Mouse (Mus musculus): ENCODE data around the gene Cnksr3. TPM values are rescaled to one million over a fixed set of nuclear protein-coding genes. Genes with fewer than 3 reads are reported as not detected.

Gene Cnksr3
- polyA plus RNA-seq, 2 experiments, result 12.3 to 15.3 TPM

DNA sequence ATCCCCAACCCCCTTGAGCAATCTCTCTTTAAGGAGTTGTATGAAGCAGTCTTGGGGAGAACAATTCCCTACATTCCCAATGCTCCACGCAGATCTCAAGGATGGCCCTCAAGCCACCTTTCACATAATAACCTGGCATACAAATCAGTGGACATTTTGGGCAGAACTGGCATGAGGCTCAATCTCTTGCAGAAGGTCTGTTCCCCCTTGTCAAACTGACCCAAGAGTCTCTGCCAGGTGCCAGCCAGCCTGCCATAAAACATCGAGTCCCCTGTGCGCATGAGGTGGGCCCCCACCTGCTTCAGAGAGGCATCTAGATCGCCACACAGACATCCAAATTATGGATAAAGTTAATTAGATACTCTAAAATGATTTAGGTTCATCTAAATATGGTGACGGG lies 25.0 kb downstream of the Cnksr3 start:
- 85% methylated on average over 5 of the region's 5 CpGs for WGBS
- H3K4me1 ChIP-seq (ENCODE audit: control insufficient read depth, insufficient read depth, low read length), result peaks cover 36% of the 10 kb centered on the region
- no peak for TF ChIP-seq POLR2A (IDR thresholded peaks at IDR 0.05; ENCODE audit: borderline replicate concordance, extremely low read depth, insufficient read depth, insufficient read length)

DNA sequence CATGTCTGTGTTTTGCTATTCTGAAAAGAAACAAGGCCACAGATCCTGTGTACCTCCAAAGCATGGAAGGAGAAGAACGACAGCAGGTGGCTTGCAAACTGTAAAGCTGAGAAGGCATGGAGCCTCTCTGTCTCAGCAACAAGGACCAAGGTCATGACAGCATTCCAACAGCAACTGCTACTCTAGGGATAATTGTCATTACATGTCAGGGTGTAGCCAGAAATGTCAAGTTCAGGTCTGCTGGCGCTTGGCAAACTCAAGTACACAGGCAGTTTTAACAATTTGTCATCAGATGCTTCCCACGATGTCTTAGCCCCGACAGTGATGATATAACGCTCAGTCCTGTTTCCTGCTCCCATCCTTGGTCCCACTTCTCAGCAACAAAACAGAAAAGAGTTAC lies 26.0 kb downstream of the Cnksr3 start:
- 85% methylated on average over 5 of the region's 5 CpGs for WGBS
- H3K36me3 ChIP-seq (ENCODE audit: control insufficient read depth, insufficient read depth, low read length), result no peaks in the 10 kb centered on the region
- no peak for TF ChIP-seq POLR2A (IDR thresholded peaks at IDR 0.05; ENCODE audit: borderline replicate concordance, extremely low read depth, insufficient read depth, insufficient read length)

More for the DNA sequence above, 25.0 kb downstream of the Cnksr3 start:
- H3K9ac ChIP-seq (ENCODE audit: low read depth, low read length, severe bottlenecking), result no peak overlapping the region
- H3K9me3 ChIP-seq (ENCODE audit: control insufficient read depth, low read length), result no peaks in the 10 kb centered on the region
- no peak overlapping the region for H3K4me2 ChIP-seq (replicated peaks; ENCODE audit: low read depth, low read length, severe bottlenecking)
- no peak overlapping the region for H3K27ac ChIP-seq (replicated peaks; ENCODE audit: low read depth, low read length)
- H3K4me3 ChIP-seq (replicated peaks; ENCODE audit: low read length), result no peak overlapping the region
- ATAC-seq (ENCODE audit: low FRiP score, low read depth) (no peak), DNase-seq (ENCODE audit: low spot score) (no peak)
- no peaks in the 10 kb centered on the region for H3K36me3 ChIP-seq (ENCODE audit: control insufficient read depth, insufficient read depth, low read length)
- no peaks in the 10 kb centered on the region for H3K27me3 ChIP-seq (ENCODE audit: control insufficient read depth, insufficient read depth, low read length)

DNA sequence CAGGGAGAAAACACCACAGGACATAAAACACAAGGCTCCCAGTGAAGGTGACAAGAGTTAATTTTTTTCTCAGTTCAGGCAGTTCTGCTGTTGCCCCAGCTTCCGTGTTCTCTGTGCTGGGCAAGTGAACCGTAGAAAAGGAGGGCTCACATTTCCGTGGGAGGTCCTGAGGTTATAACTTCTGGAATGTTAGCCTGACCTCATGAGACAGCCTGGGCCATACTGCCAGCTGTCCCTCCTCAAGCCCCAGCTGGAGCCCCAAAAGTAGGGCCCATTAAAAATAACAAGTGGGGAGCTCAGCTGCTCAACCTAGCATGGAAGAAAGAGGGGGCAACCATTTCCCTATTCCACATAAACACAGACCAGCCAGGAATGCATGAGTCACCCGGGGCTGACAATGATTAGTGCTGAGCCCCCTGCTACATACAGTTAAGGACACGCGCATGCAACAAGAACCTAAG lies 28.8 kb downstream of the Cnksr3 start:
- Histone ChIP-seq H3K27me3 (ENCODE audit: control insufficient read depth, insufficient read depth, low read length) (no peaks in the 10 kb centered on the region), H3K9ac (ENCODE audit: low read depth, low read length, severe bottlenecking) (0 out of 2 replicates have a peak overlapping the region, but pooled peaks have one; percentile 0), H3K4me1 (ENCODE audit: control insufficient read depth, insufficient read depth, low read length) (peaks cover 38% of the 10 kb centered on the region), H3K36me3 (ENCODE audit: control insufficient read depth, insufficient read depth, low read length) (no peaks in the 10 kb centered on the region), H3K9me3 (ENCODE audit: control insufficient read depth, low read length) (no peaks in the 10 kb centered on the region), H3K27ac (replicated peaks; ENCODE audit: low read depth, low read length) (peak overlapping the region; percentile 81), H3K4me2 (replicated peaks; ENCODE audit: low read depth, low read length, severe bottlenecking) (peak overlapping the region; percentile 34), H3K4me3 (replicated peaks; ENCODE audit: low read length) (no peak overlapping the region)
- TF ChIP-seq POLR2A (IDR thresholded peaks at IDR 0.05; ENCODE audit: borderline replicate concordance, extremely low read depth, insufficient read depth, insufficient read length), result no peak
- peak; percentile 83 for ATAC-seq (ENCODE audit: low FRiP score, low read depth)
- 5% methylated on average over 6 of the region's 6 CpGs for WGBS
- peak; percentile 73 for DNase-seq (ENCODE audit: low spot score)

More for the DNA sequence above, 26.0 kb downstream of the Cnksr3 start:
- H3K4me2 ChIP-seq (replicated peaks; ENCODE audit: low read depth, low read length, severe bottlenecking), result no peak overlapping the region
- ATAC-seq (ENCODE audit: low FRiP score, low read depth) (no peak), DNase-seq (ENCODE audit: low spot score) (no peak)
- H3K4me3 ChIP-seq (replicated peaks; ENCODE audit: low read length), result no peak overlapping the region
- no peak overlapping the region for H3K9ac ChIP-seq (ENCODE audit: low read depth, low read length, severe bottlenecking)
- H3K4me1 ChIP-seq (ENCODE audit: control insufficient read depth, insufficient read depth, low read length), result peaks cover 43% of the 10 kb centered on the region
- H3K27me3 ChIP-seq (ENCODE audit: control insufficient read depth, insufficient read depth, low read length), result no peaks in the 10 kb centered on the region
- H3K27ac ChIP-seq (replicated peaks; ENCODE audit: low read depth, low read length), result no peak overlapping the region
- no peaks in the 10 kb centered on the region for H3K9me3 ChIP-seq (ENCODE audit: control insufficient read depth, low read length)

DNA sequence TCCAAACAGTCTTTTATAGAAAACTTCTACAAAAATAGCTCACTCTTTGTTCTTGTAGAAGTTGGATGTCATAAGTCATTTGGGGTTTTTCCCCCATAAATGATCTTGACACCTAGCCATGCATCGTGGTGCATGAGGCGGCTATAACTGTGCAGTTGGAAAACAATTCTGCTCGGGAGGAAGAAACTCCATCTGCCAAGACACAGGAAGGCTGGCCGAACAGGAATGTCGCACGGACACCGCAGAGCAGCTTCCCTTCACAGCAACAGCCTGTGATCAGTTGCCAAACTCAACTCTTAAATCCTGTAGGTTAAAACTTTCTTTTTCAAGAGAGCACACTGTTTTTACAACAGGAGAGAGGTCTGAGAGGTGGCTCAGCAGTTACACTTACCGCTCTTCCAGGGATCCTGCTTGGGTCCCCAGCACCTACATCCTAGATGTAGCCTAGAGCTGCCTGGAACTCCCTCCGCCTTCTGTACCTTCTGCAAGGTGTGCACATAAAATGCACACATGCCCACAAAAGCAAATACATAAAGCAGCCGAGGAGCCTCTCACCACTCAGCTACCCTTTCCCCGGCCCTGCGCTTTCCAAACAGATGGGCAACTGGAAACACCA lies 29.4 kb downstream of the Cnksr3 start:
- Histone ChIP-seq H3K27ac (replicated peaks; ENCODE audit: low read depth, low read length) (peak overlapping the region; percentile 81), H3K9ac (ENCODE audit: low read depth, low read length, severe bottlenecking) (0 out of 2 replicates have a peak overlapping the region, but pooled peaks have one; percentile 0), H3K9me3 (ENCODE audit: control insufficient read depth, low read length) (no peaks in the 10 kb centered on the region), H3K4me1 (ENCODE audit: control insufficient read depth, insufficient read depth, low read length) (peaks cover 33% of the 10 kb centered on the region), H3K4me3 (replicated peaks; ENCODE audit: low read length) (no peak overlapping the region), H3K4me2 (replicated peaks; ENCODE audit: low read depth, low read length, severe bottlenecking) (peak overlapping the region; percentile 34), H3K36me3 (ENCODE audit: control insufficient read depth, insufficient read depth, low read length) (no peaks in the 10 kb centered on the region), H3K27me3 (ENCODE audit: control insufficient read depth, insufficient read depth, low read length) (no peaks in the 10 kb centered on the region)
- ATAC-seq (ENCODE audit: low FRiP score, low read depth) (peak; percentile 44; the same call in 1 of the 2 replicates), DNase-seq (ENCODE audit: low spot score) (peak; percentile 49)
- WGBS, result 25% methylated on average over 12 of the region's 12 CpGs
- no peak for TF ChIP-seq POLR2A (IDR thresholded peaks at IDR 0.05; ENCODE audit: borderline replicate concordance, extremely low read depth, insufficient read depth, insufficient read length)

DNA sequence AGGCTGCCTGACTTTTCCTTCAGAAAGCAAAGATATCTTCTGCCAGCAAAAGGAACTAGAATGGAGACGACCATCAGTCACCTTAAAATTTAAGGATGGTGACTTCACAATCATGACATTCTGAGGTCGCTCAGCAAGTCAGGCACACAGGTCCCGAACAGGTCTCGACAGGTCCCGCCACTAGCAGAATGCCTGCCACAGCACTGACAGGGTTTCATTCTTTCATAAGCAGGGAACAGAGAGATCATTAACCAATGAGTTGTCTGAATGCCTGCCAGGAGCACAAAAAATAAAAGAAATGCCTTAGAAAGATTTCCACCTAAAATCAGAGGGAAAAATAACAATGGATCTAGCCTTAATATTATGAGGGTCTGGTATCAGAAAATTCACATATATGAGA lies 31.7 kb downstream of the Cnksr3 start:
- H3K9ac ChIP-seq (ENCODE audit: low read depth, low read length, severe bottlenecking), result no peak overlapping the region
- no peak for ATAC-seq (ENCODE audit: low FRiP score, low read depth)
- no peak overlapping the region for H3K27ac ChIP-seq (replicated peaks; ENCODE audit: low read depth, low read length)
- no peaks in the 10 kb centered on the region for H3K36me3 ChIP-seq (ENCODE audit: control insufficient read depth, insufficient read depth, low read length)
- no peak overlapping the region for H3K4me3 ChIP-seq (replicated peaks; ENCODE audit: low read length)
- H3K4me1 ChIP-seq (ENCODE audit: control insufficient read depth, insufficient read depth, low read length), result peaks cover 33% of the 10 kb centered on the region
- no peak overlapping the region for H3K4me2 ChIP-seq (replicated peaks; ENCODE audit: low read depth, low read length, severe bottlenecking)
- no peak for TF ChIP-seq POLR2A (IDR thresholded peaks at IDR 0.05; ENCODE audit: borderline replicate concordance, extremely low read depth, insufficient read depth, insufficient read length)
- DNase-seq (ENCODE audit: low spot score), result peak; percentile 30
- WGBS, result 67% methylated on average over 5 of the region's 5 CpGs
- no peaks in the 10 kb centered on the region for H3K27me3 ChIP-seq (ENCODE audit: control insufficient read depth, insufficient read depth, low read length)
- no peaks in the 10 kb centered on the region for H3K9me3 ChIP-seq (ENCODE audit: control insufficient read depth, low read length)

All from limb, embryonic 14.5 days (tissue).